Mouse (Mus musculus): Measurements from ENCODE around the gene 2310079G19Rik. TPM values are rescaled to one million over a fixed set of nuclear protein-coding genes. Genes with fewer than 3 reads are reported as not detected.

Gene 2310079G19Rik
- not detected for total RNA-seq (2021)

DNA sequence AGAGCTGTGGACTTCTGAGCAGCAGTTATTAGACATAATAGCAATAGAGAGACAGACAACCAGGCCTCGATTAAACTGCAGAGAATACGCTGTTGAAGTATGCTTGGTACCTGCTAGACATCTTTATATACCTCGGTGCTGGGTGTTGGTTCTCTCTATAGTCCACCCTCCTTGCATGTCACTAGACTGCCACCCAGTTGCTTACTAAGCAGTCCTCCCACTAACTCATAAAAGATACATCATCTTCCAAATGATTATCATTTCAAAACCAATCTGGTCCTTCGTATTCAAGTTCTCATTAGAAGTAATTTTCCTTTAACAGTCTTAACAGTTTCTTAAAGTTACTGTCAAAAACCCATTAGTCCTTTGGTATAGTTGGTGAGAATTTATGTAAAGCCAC lies at the start of gene 2310079G19Rik:
Gene 2310079G19Rik (minus strand): TSS at position 101 of the 400 bp plus-strand sequence.
- no peak for DNase-seq (ENCODE audit: low spot score in 2 of 2)
- intact Hi-C loops (cut with DNase I) = no loop called here

DNA sequence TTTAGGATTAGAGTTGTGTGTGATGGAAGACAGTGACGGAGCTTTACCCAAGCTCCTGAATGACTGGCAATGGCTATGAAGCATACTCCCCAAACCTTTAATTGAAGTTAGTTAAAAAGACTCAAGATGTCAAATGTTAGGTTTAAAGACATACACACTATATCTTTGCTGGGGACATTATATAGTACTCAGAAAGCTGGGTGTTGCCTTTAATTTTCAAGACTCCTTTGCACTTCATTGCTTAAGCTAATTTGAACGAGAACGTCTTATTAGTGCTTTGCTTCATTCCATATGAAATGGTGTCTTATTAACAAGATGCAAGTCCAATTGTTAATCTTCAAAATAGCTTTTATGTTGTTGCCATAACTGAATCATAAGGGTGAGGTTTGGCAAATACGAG lies 44.1 kb upstream of the 2310079G19Rik start, which contains the start of gene Krtap27-1:
Gene Krtap27-1 (minus strand): TSS at position 101 of the 400 bp plus-strand sequence.
- DNase-seq (ENCODE audit: low spot score in 2 of 2) = no peak
- intact Hi-C loops (cut with DNase I) = no loop called here

DNA sequence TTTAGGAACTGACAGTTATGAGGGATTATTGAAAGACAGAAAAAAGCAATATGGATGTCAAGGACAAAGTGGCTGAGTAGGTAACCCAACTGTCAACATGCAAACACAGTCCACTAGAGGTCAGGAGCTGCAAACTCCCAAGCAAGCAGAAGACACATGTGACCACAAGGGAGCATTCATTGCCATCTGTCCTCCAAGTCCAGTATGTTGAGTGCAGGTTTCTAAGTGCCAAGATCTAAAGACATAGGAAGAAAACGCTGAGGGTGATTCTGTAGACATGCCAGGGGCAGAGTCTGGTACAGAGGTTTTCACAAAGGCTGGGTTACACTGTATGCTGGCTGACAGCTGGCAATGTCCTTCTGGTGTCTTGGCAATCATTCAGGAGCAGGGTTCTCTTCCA lies 30.0 kb upstream of the 2310079G19Rik start:
- intact Hi-C loops (cut with DNase I) = no loop called here
- DNase-seq (ENCODE audit: low spot score in 2 of 2) = no peak

DNA sequence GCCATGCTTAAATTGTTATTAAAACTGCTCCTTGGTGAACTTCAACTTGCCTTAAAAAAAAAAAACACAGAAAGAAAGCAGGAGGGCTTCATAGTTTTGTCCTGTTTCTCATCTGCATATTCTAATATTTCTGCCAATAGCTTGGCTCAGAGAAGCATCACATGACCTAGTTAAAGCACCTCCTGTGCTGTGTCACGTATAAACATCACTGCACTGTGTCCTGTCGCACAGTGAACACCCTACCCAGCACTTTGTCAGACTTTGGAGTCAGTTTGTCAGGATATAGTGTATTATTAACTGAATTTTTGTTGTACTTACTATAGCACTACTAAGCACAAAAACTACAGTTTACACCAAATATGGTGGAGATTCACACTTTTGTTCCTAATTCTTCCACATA lies 24.5 kb upstream of the 2310079G19Rik start:
- DNase-seq (ENCODE audit: low spot score in 2 of 2) = no peak
- intact Hi-C loops (cut with DNase I) = no loop called here

DNA sequence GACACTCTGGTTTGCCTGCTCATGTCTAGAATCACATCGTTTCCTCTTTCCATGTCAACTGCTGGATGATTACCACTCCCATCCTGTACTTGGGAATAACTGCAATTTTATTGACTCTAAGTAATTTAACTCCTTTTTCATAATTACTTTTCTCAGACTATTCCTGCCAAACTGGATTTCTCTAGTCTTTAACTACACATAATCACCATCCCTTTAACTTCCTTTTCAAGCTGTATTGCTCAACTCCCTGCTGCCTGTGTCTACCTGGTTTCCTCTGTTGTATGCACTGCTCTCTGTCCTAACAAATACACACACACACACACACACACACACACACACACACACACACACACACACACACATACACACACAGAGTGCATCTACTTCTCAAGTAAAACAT lies 23.6 kb upstream of the 2310079G19Rik start:
- no peak for DNase-seq (ENCODE audit: low spot score in 2 of 2)
- intact Hi-C loops (cut with DNase I) = no loop called here

DNA sequence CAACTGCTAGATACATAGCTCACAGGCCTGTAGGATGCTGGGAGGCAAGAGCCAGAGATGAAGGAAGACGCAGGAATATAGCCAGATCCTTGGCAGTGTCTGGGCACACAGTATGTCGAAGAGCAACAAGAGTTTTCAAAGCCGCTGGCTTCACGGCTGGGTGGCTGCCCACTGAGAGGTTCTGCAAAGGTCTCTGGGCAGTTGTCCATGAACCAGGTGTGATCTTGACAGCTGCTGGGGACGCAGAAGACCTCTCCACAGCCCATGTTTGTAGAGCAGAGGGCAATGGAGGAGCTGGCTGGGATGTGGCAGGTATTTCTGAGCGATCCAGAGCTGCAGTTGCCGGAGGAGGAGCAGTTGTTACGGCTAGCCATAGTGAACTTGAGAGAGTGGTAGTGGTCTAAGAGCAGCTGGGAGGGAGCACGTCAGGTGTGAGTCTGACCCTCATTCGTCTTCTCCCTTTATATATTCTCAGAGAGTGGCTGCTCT lies 19.9 kb upstream of the 2310079G19Rik start, which contains the start of gene Krtap26-1:
Gene Krtap26-1 (minus strand): TSS at position 439 of the 489 bp plus-strand sequence.
- DNase-seq (ENCODE audit: low spot score in 2 of 2) = no peak
- intact Hi-C loops (cut with DNase I) = no loop called here

DNA sequence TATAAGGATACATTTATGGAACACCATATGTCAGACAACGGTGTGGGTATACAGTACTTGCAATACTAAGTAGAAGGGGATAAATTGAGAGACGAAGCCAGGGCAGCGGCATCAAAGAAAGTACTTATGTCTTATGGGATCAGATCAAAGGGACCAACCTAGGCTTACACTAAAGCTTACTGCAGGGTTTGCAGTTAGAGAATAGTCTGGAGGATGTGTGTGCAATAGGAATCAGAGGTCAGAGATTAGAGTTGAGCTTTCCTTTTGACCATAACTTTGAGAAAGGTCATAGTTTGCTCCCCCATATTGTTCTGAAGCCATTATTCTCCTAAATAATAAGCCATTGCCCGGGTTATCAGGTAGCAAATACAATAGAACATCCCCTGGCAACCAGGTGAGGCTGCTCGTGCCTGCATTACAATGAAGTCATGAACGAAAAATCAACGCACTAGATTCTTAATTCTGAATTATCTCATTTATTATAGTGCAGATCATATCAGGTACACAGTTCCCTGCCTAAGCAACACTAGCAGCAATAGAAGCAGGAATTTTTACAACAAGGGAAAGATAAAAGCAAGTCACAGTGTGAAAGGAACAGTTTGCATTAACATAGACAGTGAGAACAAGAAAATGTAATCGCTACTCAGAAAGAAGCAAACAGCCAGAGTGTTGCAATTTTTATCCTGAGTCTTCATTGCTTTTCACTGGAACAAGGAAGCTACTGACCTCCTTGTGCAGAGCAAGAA lies 19.1 kb upstream of the 2310079G19Rik start:
- intact Hi-C loops (cut with DNase I) = no loop called here
- DNase-seq (ENCODE audit: low spot score in 2 of 2) = no peak

DNA sequence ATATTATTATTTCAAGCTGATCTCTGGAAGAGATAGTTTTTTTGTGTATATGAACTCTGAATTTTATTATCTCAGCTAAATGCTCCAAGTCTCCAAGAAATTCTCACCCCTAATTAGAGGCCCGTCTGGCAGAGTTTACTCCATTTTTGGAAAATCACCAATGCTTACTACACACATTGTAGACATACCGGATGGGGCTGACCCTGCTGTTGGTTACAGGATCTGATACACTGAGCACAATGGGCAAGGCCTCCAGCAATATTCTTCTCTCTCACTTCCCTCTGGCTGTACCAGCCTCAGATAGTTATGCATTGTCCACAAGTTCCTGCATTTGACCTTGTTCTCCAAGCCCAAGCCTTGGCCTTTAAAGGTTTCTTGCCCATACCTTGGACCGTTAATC lies 12.6 kb upstream of the 2310079G19Rik start:
- intact Hi-C loops (cut with DNase I) = no loop called here
- DNase-seq (ENCODE audit: low spot score in 2 of 2) = no peak

DNA sequence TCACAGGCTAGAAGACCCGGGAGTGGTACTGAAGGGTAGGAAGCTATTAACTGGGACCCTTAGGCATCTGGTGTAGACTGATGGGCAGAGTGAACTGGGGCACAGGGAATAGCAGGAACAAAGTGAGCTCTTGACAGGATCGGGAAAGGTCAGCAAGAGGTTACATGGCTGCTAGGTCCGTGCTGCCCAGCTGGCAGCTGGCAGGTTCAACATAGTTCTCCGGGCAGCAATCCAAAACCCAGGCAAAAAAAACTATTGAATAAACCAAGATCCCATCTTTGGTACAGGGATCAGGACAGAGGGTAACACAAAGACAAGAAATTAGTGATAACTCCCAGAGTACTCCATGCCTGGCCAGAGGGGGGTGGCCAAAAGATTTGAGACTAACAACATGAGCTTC lies 7.7 kb upstream of the 2310079G19Rik start:
- intact Hi-C loops (cut with DNase I) = no loop called here
- DNase-seq (ENCODE audit: low spot score in 2 of 2) = no peak

DNA sequence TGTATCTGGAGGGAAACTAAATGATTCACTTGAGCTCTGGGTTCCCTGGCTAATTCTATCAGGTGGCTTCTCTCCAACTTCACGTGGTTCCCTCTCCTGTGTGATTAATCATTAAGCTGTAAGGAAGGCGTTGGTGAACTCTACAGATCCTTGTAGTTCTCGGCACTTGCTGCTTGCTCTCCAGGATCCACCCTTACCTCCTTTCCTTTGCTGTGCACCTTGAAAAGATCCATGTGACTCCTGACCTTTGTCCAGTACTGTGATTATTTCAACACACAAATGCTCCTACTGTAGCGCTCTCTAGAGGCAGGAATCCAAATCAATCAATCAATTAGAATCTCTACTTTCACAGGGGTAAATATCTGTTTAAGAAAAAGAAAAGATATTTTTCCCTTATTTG lies 4.0 kb upstream of the 2310079G19Rik start:
- intact Hi-C loops (cut with DNase I) = no loop called here
- no peak for DNase-seq (ENCODE audit: low spot score in 2 of 2)

DNA sequence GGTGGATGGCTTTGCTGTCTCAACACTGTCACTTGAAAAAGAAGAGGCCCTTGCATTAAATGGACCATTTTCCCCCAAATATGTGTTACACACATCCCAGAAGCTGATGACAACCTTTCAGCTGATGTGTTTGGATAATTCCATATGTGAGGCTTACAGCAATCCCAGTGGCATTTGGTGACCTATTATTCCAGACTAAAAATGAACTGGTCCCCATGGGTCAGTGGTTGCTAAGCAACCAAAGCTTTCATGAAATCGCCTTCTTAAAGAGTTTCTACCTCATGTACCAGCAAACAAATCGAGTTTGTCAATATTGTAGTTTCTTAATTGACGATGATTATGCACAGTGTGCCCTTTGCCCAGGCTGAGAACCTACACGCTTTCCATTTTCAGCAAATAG lies 14.8 kb downstream of the 2310079G19Rik start:
- intact Hi-C loops (cut with DNase I) = no loop called here
- DNase-seq (ENCODE audit: low spot score in 2 of 2) = no peak

DNA sequence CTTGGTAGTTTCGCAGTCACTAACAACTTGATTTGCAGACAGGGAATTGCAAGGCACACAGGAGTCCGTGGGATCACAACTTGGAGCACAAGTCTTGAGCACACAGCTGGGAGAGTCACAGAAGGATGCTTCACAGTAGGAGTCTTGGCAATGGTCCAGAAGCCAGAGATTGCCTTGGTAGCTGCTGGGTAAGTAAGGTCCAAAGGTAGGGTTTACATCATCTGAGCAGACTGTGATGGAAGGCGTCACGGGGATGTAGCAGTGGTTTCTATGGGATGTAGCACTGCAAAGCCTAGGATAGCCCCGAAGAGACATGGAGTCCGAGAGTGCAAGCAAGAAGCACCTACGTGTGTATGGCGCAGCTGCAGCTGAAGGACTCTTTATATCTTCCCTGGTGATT lies 15.5 kb downstream of the 2310079G19Rik start, which contains the start of gene Krtap24-1:
Gene Krtap24-1 (minus strand): TSS at position 358 of the 400 bp plus-strand sequence.
- DNase-seq (ENCODE audit: low spot score in 2 of 2) = no peak
- intact Hi-C loops (cut with DNase I) = no loop called here

DNA sequence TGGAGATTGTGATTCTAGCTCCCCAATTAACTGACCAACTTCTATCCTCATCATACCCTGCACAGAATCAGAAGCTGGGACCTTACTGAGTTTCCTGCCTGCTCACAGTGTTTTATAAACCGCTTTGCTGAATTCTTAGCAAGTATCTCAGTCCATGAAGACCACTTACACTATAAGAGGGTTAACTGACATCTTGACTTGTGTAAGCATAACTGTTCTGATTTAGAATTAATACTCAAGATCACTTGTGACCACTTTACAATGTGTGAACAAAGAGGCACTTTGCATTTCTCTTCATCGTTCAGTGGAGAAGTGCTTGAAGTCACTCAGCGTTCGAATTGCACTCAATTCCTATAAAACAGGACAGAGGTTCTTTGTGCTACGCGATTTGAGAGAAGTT lies 22.9 kb downstream of the 2310079G19Rik start:
- intact Hi-C loops (cut with DNase I) = no loop called here
- no peak for DNase-seq (ENCODE audit: low spot score in 2 of 2)

DNA sequence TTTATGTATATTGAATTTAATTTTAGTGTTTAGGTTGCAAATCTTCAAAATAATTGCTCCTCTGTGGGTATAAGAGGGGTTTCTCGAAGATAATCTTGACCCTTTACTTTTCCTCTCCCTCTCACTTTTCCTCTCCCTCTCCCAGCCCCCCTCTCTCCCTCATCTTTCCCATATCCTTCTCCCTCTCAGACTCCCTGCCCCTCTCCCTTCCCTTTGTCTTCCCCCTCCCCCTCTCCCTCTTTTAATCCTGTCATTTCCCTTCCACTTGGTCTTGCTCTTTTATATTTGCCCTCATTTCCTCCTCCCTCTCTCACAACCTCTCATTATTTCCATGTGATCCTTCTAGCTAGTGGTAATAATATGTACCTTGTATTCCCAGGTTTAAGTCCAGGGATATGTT lies 25.0 kb downstream of the 2310079G19Rik start:
- no peak for DNase-seq (ENCODE audit: low spot score in 2 of 2)
- intact Hi-C loops (cut with DNase I) = no loop called here

DNA sequence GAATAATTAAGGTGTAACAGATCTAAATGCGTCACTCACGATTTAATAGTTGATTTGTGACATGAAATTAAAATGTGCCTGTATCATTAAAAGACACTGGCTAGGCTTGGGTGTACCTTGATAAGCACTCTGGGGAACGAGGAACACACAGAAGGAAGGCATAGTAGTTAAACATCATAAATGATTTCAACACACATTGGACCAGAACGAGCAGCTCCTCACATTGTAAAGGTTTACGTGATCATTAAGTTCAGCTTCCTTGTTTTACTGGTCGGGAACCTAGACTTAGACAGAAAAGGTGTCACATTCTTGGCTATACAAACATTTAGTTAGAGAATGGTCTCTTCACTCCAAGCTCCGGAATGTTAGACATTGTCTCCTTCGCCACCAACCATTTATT lies 27.2 kb downstream of the 2310079G19Rik start:
- no peak for DNase-seq (ENCODE audit: low spot score in 2 of 2)
- intact Hi-C loops (cut with DNase I) = no loop called here

DNA sequence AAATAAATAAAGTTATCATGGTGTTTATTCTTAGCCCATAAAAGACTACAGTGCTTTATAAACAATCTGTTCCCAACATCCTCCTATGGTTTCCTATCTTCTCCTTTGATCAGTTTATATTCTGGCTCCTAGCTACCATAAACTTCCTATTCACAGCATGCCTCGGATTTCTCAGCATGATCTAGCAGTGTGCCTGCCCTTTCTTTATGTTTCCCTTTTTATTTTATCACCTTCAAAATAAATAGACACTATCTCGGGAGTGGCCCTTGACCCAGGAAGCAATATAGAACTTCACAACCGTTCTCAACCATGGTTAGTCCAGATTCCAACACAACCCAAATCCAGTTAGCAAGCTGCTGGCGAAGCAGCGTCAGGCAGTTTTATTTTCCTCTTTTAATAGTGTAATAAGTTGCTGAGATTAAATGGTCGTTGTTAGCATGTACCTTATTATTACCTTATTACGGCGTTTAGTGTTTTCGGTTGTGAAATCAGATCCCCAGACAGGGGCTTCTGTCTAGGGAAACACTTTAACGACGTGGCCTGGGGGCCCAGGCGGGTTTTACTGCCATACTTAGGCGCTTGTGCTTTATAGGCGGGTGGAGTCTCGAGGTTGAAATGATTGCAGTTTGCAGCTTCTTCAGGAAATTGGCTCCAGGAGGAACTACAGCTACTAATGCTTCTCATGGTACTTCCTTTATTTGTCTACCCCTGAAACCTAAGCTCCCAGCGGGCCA lies 27.8 kb downstream of the 2310079G19Rik start:
- DNase-seq (ENCODE audit: low spot score in 2 of 2) = no peak
- intact Hi-C loops (cut with DNase I) = no loop called here

DNA sequence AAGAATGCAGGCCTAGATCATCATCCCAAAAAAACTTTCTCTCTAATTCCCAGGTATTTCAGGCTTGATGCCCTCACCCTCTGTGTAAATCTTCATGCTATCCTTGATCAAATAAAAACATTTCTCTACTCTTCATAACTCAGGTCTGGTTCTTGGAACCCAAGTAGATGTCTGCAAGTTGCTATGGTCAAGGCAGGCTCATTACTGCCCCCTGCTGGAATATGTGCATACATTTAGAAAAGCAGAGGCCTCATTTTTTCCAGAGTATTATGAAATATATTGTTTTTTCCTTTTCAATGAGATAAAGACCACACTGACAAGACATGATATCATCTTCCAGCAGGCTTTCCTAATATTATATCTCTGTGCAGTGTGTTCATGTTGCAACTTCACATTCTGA lies 34.7 kb downstream of the 2310079G19Rik start:
- DNase-seq (ENCODE audit: low spot score in 2 of 2) = no peak
- intact Hi-C loops (cut with DNase I) = no loop called here

DNA sequence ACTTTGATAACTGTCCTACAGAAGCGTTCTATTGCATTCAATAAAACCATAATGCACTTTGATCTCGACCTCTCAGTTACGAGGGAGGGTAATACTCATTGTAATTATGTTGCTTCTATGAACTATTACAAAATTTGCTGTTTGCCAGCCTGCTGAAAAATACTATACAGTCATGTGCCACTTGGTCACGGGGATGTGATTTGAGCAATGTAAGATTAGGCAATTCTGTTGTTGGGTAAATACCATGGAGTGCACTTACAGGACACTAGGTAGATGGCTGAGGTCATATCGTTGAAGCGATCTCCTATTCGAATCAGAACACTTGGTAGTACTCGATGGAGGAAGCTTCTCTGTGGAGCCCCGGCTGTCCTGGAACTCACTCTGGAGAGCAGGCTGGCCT lies 44.1 kb downstream of the 2310079G19Rik start:
- DNase-seq (ENCODE audit: low spot score in 2 of 2) = no peak
- intact Hi-C loops (cut with DNase I) = no loop called here

Data from left cerebral cortex, postnatal 36 days (tissue).